Mouse (Mus musculus): ENCODE data around the gene Olfr648.
A peak's percentile ranks its signal among the peaks of the same experiment; 100 is the strongest.

Olfr648 gene

DNA sequence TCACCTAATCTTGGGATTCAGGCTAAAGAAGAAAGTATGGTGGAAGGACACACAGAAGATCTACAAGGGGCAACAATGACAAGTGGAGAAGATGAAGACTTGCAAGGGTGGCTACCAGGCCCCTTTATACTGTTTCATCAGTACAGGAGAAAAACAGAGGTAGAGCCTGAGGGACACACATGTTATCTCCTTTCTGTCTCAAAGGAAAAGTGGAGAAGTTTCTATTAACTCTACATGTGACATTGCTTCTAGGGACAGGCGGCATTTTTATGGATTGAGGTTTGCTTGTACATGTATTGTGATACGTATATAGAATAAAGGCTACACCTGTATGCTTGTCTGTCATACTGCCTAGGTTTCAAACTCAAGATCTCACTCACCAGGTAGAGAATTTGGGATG is at the start of gene Olfr648:
Olfr648 (minus strand) TSS at position 101 of the 400 bp plus-strand sequence.
- DNase-seq: no peak

DNA sequence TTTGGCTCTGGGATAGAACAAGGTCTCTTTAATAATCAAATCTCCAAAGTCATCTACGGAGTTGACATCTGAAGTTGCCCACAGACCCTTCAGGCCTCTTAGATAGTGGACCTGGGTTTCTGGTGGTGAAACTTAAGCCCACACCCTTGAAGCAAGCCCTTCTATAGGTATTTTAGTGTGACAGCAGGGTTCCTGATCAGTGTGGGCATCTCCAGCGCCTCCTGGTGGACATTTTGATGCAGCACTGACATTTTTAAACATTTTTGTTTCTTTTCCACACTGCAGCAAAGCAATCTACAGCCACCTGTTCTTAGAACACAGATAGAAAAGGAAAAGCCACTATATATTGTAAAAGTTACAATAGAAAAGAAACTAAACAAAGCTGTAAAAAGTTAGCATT is 48.0 kb upstream of the Olfr648 start:
- DNase-seq: peak; percentile 41

DNA sequence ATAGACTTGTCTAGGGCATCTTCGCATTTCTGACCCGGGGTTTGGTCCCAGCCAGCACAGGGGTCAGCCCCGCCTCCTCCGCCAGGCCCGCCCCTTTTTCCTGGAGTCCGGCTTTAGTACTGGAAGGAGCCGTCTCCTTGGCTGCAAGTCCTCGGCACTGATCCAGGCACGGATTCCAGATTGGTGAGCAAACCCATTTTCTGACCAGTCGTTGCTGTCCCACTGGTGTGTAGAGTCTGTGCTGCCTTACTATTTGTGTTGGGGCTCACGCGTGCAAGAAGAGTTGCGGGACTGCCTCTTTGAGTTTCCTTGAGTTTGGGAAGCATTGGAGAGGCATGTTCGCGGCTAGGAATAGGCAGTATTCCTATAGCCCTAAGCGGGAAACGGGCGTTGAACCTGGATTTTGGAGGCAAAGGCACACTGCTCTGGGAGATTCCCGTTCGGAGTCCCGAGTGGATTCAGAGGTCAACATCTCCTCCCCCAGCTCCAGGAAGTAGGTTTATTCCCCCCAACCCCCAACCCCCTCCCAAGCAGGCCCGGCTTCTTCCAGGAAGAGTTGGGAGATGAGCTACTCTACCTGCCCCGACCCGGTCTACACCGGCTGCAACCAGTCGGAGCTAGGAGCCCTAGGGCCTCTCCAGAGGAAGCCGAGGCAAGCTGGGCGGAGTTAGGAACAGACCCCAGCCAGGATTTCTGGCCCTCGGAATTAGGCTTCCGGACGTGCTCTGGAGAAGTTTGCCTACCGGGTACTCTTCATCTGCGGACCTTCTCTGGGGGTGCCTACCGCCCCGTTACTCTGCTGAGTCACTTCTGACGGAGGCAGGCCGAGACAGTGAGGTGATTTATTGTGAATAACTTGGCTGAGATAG is 35.7 kb upstream of the Olfr648 start, which contains the start of gene Trim6:
Trim6 (plus strand) TSS at position 93 of the 869 bp plus-strand sequence.
- DNase-seq: peak; percentile 90

- no peak for DNase-seq
Measured at GRCm38 (mm10) chr7:104217881-104218280, 34.7 kb upstream of the Olfr648 start.

GRCm38 (mm10) chr7:104216011-104216535 is 32.9 kb upstream of the Olfr648 start:
- DNase-seq: no peak

- no peak for DNase-seq
Measured at GRCm38 (mm10) chr7:104206197-104206596, 23.0 kb upstream of the Olfr648 start.

GRCm38 (mm10) chr7:104199822-104200221 is 16.6 kb upstream of the Olfr648 start:
- DNase-seq: peak; percentile 81

DNA sequence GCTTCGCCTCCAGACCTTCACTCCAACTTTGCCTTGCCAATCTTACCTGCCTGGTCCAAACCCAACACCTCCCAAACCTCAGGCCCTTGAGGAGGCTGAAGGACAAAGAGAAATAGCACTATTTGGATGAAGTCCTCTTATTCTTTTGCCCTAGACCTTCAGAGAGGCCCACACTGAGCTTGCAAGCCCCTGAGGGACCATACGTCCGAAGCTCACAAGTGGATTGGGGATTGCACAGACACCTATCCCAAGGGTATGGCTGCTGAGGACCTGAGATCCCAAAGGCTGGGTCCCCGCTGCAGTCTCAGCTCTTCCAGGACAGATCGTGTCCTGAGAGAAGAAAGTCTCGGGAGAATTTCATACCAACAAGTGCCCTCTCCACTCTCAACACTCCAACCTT is 12.7 kb upstream of the Olfr648 start, which contains the start of gene Olfr649:
Olfr649 (minus strand) TSS at position 101 of the 400 bp plus-strand sequence.
- DNase-seq: no peak

DNA sequence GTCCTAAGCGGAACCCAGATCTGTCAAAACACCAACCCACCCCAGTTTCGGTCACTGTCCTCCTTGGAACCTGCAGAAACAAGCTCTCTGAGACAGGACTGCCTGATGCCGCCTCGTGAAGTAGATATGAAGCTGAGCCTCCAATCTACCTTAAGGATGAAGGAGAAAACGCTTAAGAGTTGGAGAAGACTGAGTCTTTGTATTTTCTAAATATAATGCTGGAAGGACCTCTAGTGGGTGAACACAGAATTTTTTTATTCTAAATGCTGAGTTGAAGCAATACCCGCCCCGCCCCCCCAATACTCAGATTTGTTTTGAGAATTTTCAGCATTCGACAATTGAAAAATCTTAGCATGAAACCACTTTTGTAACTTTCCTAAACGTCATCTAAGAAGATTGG is 8.1 kb upstream of the Olfr648 start:
- no peak for DNase-seq

- DNase-seq: no peak
Measured at GRCm38 (mm10) chr7:104179074-104179473, 4.1 kb downstream of the Olfr648 start.

- no peak for DNase-seq
Measured at GRCm38 (mm10) chr7:104178422-104179054, 4.7 kb downstream of the Olfr648 start.

DNA sequence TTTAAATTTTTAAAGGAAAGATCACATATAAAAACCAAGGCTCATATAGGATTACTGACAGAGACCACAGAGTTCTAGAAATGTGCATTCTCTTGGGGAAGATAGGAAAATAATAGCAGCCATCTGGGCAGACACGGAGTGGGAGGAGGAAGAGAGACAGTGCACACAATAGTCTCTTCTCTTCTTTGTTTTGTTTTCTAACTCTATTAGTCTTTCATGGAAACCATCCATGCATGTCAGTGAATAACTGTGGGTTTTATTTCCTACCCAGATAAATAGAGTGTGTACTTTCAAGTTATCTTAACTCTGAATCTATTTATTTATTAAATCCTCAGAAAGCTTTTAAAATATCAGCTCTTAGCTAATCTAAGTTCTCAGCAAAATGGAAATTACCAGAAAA is 8.1 kb downstream of the Olfr648 start:
- no peak for DNase-seq

DNA sequence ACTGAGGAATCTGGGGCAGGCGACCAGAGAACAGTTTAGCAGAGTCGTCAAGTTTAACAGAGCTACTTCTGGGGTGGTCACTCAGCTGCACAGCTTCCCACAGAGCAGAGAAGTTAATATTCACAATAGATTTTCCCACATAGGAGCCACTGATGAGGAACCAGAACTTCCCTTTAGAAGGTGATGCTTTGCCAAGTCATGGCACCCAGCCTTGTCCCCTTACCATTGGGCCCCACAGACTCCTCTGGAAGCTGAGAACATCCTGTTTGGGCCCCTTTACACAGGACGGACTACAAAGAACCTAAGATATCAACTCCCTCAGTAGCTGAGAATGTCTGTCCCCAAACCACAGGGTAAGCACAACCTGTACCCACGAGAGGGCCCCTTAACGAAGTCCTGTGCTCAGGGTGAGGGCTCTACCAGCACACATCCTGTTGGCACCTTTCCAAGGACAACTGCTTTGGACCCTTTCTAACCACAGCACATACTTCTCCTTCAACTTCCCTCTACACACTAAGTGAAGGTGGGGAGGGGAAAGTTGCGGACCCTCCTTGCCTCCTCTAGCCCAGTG is 13.5 kb downstream of the Olfr648 start:
- no peak for DNase-seq

DNA sequence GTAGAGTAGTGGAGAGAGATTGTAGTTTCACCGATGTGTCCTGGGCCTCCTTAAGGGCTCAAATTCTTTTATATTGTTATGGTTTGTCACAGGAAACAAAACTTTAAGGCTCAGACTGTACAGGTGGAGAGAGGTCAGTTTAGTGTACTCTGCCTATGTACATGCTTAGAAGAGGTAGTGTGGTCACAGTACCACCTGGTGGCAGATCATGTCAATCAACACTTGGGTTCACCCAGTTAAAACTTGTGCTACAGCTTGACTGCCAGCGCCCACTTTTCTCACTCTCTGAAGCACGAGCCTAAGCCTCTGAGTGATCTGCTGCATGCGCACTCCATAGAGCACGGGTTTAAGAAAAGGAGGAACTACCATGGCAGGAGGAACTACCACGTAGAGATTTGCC is 16.1 kb downstream of the Olfr648 start:
- no peak for DNase-seq

- no peak for DNase-seq
Measured at GRCm38 (mm10) chr7:104150456-104150855, 32.7 kb downstream of the Olfr648 start, which contains the start of gene Ubqlnl. Gene Ubqlnl (minus strand): TSS chr7:104150556.

DNA sequence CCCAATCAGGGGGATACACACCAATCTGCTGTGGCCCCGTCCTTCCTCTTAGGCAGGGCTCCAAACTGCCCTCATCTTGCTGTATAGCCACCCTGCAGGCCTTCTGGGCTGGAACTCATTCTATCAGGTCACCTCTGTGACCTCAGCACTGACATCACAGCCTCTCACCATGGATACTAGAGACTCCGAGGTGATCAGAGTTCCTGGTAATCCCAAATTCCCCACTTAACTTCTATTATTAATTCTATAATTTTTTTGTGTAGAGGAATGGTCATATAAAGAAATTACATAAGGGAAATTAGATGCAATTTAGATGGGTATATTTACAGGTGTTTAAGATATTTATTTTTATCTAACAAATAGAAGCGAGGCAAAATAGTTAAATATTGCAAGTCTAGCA is 40.0 kb downstream of the Olfr648 start, which contains the start of gene Ubqln3:
Ubqln3 (minus strand) TSS at position 101 of the 400 bp plus-strand sequence.
- DNase-seq: no peak

DNA sequence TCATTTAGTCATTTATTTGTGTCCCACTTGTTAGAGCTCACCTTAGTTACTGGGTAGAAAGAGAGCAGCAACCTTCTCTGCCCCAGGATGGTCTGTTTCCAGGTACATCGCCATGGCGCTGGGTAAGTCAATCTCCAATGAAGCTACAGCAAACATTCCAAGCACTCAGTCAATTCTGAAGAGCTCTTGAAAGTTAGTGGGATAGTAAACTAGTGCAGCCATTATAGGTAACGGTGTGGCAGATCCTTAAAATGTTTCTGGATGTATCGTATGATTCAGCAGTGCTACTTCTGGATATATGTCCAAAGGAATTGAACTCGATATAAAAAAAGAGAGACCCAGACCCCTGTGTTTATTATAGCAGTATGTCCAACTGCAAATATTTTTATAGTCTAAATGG is 45.9 kb downstream of the Olfr648 start, which contains the start of gene Olfr643:
Olfr643 (minus strand) TSS at position 101 of the 400 bp plus-strand sequence.
- DNase-seq: no peak

DNA sequence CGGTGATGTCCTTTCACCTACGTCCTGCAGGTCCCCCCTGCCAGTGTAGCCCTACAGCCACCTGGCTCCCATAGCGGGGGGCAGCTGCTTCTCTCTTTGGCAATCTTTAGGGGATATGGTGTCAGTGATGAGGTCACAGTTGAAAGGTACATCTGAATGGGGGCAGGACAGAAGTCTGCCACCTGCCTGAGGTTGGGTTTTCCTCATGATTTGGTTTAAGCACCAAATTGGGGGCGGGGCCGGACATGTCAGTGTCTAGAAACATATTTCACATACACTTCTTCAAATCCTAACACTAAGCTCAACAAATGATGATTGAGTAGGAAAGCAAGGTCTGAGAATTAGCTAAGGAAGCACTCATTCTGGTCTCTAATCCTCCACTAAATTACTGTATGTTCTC is 53.5 kb downstream of the Olfr648 start, which contains the start of gene Ubqln5:
Ubqln5 (minus strand) TSS at position 101 of the 400 bp plus-strand sequence.
- no peak for DNase-seq
